Mouse (Mus musculus): ENCODE data around the gene Pola2. TPM values are rescaled to one million over a fixed set of nuclear protein-coding genes. Genes with fewer than 3 reads are reported as not detected.

The Pola2 gene
- 49.3 and 51.1 TPM in 2 replicates for polyA plus RNA-seq (2016; fragmentation: Nextera tagmentation; extraction: Ambion mirVana)

GRCm38 (mm10) chr19:5963883-5964562, at the start of gene Pola2:
Gene Pola2, minus strand, starts transcription at chr19:5964202.
- Histone ChIP-seq H3K36me3 (peaks cover 23% of the 10 kb centered on the region), H3K4me1 (replicated peaks) (peaks cover 32% of the 10 kb centered on the region), H3K4me2 (peak within 1 kb of the TSS; percentile 89), H3K27me3 (replicated peaks) (no peaks in the 10 kb centered on the region), H3K4me3 (peak within 1 kb of the TSS; percentile 82), H3K9ac (peak within 1 kb of the TSS; percentile 93), H3K27ac (ENCODE audit: poor library complexity, severe bottlenecking) (peak within 1 kb of the TSS; percentile 35; the same call in 1 of the 2 replicates), H3K9me3 (replicated peaks) (no peaks in the 10 kb centered on the region)
- ATAC-seq (ENCODE audit: insufficient number of reproducible peaks, low FRiP score) = peak; percentile 88
- under 1% methylated on average over 50 of the region's 50 CpGs for WGBS

GRCm38 (mm10) chr19:6013691-6014090, 49.7 kb upstream of the Pola2 start:
- H3K9ac ChIP-seq = no peak overlapping the region
- H3K36me3 ChIP-seq = peaks cover 3% of the 10 kb centered on the region; the same call in 1 of the 2 replicates
- ATAC-seq (ENCODE audit: insufficient number of reproducible peaks, low FRiP score) = no peak
- H3K4me1 ChIP-seq (replicated peaks) = peaks cover 14% of the 10 kb centered on the region
- no peaks in the 10 kb centered on the region for H3K9me3 ChIP-seq (replicated peaks)
- 89% methylated on average over 10 of the region's 10 CpGs for WGBS
- H3K4me2 ChIP-seq = no peak overlapping the region
- no peak overlapping the region for H3K27ac ChIP-seq (ENCODE audit: poor library complexity, severe bottlenecking)
- H3K27me3 ChIP-seq (replicated peaks) = peaks cover 8% of the 10 kb centered on the region; the same call in 1 of the 2 replicates
- H3K4me3 ChIP-seq = no peak overlapping the region

- peaks cover 5% of the 10 kb centered on the region; the same call in 1 of the 2 replicates for H3K27me3 ChIP-seq (replicated peaks)
- no peak for ATAC-seq (ENCODE audit: insufficient number of reproducible peaks, low FRiP score)
- H3K4me3 ChIP-seq = no peak overlapping the region
- WGBS = 83% methylated on average over 8 of the region's 8 CpGs
- no peak overlapping the region for H3K9ac ChIP-seq
- no peak overlapping the region for H3K4me2 ChIP-seq
- 0 out of 2 replicates have a peak, but pooled peaks cover 3% of the 10 kb centered on the region for H3K4me1 ChIP-seq (replicated peaks)
- H3K9me3 ChIP-seq (replicated peaks) = no peaks in the 10 kb centered on the region
- H3K27ac ChIP-seq (ENCODE audit: poor library complexity, severe bottlenecking) = no peak overlapping the region
- H3K36me3 ChIP-seq = peaks cover 8% of the 10 kb centered on the region; the same call in 1 of the 2 replicates
These were observed 45.1 kb upstream of the Pola2 start for GRCm38 (mm10) chr19:6009137-6009536.

- WGBS = 85% methylated on average over 13 of the region's 13 CpGs
- Histone ChIP-seq H3K9ac (no peak overlapping the region), H3K4me3 (no peak overlapping the region)
These were observed 43.0 kb upstream of the Pola2 start for GRCm38 (mm10) chr19:6007013-6007412.

GRCm38 (mm10) chr19:6005541-6005940, 41.5 kb upstream of the Pola2 start:
- no peak overlapping the region for H3K4me2 ChIP-seq

More at GRCm38 (mm10) chr19:6007013-6007412, 43.0 kb upstream of the Pola2 start:
- Histone ChIP-seq H3K27ac (ENCODE audit: poor library complexity, severe bottlenecking) (no peak overlapping the region), H3K27me3 (replicated peaks) (no peaks in the 10 kb centered on the region), H3K9me3 (replicated peaks) (no peaks in the 10 kb centered on the region), H3K4me2 (no peak overlapping the region), H3K36me3 (peaks cover 8% of the 10 kb centered on the region; the same call in 1 of the 2 replicates), H3K4me1 (replicated peaks) (0 out of 2 replicates have a peak, but pooled peaks cover 3% of the 10 kb centered on the region)
- ATAC-seq (ENCODE audit: insufficient number of reproducible peaks, low FRiP score) = no peak

DNA sequence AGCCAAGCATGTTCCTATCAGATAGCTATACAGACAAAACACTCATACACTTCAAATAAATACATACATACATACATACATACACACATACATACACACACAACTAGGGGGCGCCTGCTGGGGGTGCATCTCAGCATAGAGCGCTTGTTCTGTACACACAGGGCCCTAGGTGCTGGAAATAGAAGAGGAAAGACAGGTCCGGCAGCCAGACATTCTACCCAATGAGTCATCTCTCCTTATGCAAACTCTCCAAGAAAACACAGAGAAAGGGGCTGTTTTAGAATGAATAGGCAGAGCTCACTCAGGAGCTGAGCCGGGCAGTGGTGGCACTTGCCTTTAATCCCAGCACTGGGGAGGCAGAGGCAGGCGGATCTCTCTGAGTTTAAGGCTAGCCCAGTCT, 36.0 kb upstream of the Pola2 start:
- 81% methylated on average over 5 of the region's 5 CpGs for WGBS
- H3K36me3 ChIP-seq = no peaks in the 10 kb centered on the region
- H3K4me3 ChIP-seq = no peak overlapping the region
- no peak overlapping the region for H3K27ac ChIP-seq (ENCODE audit: poor library complexity, severe bottlenecking)
- no peak overlapping the region for H3K4me2 ChIP-seq
- H3K9ac ChIP-seq = no peak overlapping the region
- H3K4me1 ChIP-seq (replicated peaks) = no peaks in the 10 kb centered on the region
- H3K27me3 ChIP-seq (replicated peaks) = no peaks in the 10 kb centered on the region
- ATAC-seq (ENCODE audit: insufficient number of reproducible peaks, low FRiP score) = no peak
- H3K9me3 ChIP-seq (replicated peaks) = no peaks in the 10 kb centered on the region

More at GRCm38 (mm10) chr19:6005541-6005940, 41.5 kb upstream of the Pola2 start:
- WGBS = 68% methylated on average over 11 of the region's 11 CpGs
- Histone ChIP-seq H3K27me3 (replicated peaks) (no peaks in the 10 kb centered on the region), H3K27ac (ENCODE audit: poor library complexity, severe bottlenecking) (no peak overlapping the region), H3K4me3 (no peak overlapping the region), H3K9ac (no peak overlapping the region; the same call in 1 of the 2 replicates), H3K9me3 (replicated peaks) (no peaks in the 10 kb centered on the region), H3K4me1 (replicated peaks) (0 out of 2 replicates have a peak, but pooled peaks cover 3% of the 10 kb centered on the region), H3K36me3 (peaks cover 8% of the 10 kb centered on the region; the same call in 1 of the 2 replicates)
- no peak for ATAC-seq (ENCODE audit: insufficient number of reproducible peaks, low FRiP score)

DNA sequence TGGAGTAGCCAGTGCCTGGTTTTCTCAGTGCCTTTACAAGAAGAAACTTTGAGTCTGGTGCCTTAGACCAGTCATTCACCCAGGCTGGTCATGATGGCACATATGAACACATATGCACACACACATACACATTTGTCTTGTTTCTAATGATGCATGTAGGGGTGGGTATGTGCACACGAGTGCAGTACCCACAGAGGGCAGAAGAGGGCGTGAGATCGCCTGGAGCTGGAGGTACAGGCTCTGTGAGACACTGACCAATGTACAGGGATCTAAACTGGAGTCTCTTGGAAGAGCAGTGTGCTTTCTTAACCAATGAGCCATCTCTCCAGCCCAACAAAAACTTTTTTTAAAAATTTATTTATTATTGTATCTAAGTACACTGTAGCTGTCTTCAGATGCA, 34.2 kb upstream of the Pola2 start:
- Histone ChIP-seq H3K4me2 (no peak overlapping the region), H3K9ac (no peak overlapping the region), H3K4me1 (replicated peaks) (no peaks in the 10 kb centered on the region), H3K27me3 (replicated peaks) (no peaks in the 10 kb centered on the region), H3K27ac (ENCODE audit: poor library complexity, severe bottlenecking) (no peak overlapping the region), H3K36me3 (0 out of 2 replicates have a peak, but pooled peaks cover 5% of the 10 kb centered on the region), H3K9me3 (replicated peaks) (no peaks in the 10 kb centered on the region), H3K4me3 (no peak overlapping the region)
- 64% methylated on average over 3 of the region's 3 CpGs for WGBS
- no peak for ATAC-seq (ENCODE audit: insufficient number of reproducible peaks, low FRiP score)

GRCm38 (mm10) chr19:5994711-5995110, 30.7 kb upstream of the Pola2 start:
- Histone ChIP-seq H3K27me3 (replicated peaks) (no peaks in the 10 kb centered on the region), H3K36me3 (0 out of 2 replicates have a peak, but pooled peaks cover 11% of the 10 kb centered on the region), H3K4me3 (no peak overlapping the region), H3K4me1 (replicated peaks) (0 out of 2 replicates have a peak, but pooled peaks cover 5% of the 10 kb centered on the region), H3K9me3 (replicated peaks) (no peaks in the 10 kb centered on the region), H3K27ac (ENCODE audit: poor library complexity, severe bottlenecking) (no peak overlapping the region), H3K9ac (no peak overlapping the region), H3K4me2 (no peak overlapping the region)
- WGBS = 82% methylated on average over 14 of the region's 14 CpGs
- no peak for ATAC-seq (ENCODE audit: insufficient number of reproducible peaks, low FRiP score)

DNA sequence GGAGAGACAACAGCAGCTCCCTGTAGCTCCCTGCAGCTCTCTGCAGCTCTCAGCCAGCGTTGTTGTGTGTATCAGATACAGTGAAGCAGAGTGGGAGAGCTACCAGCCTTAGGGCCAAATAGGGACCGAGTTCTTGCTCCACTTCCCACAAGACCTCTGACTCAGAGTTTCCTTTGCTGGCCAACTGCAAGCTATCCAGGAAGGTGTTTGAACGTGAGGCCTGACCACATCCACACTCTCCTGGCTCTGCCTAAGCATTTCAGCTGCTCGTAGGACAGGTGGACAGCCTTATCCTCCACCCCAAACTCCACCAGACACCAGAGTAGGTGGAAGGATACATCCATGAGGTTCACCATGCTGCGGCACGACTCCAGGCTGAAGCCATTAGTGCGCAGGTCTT, 28.0 kb upstream of the Pola2 start:
- WGBS = 71% methylated on average over 7 of the region's 7 CpGs
- ATAC-seq (ENCODE audit: insufficient number of reproducible peaks, low FRiP score) = no peak
- Histone ChIP-seq H3K27ac (ENCODE audit: poor library complexity, severe bottlenecking) (no peak overlapping the region), H3K27me3 (replicated peaks) (no peaks in the 10 kb centered on the region), H3K4me3 (no peak overlapping the region), H3K4me2 (no peak overlapping the region), H3K36me3 (0 out of 2 replicates have a peak, but pooled peaks cover 11% of the 10 kb centered on the region), H3K9me3 (replicated peaks) (no peaks in the 10 kb centered on the region), H3K9ac (no peak overlapping the region), H3K4me1 (replicated peaks) (peaks cover 21% of the 10 kb centered on the region)

GRCm38 (mm10) chr19:5991467-5991866, 27.5 kb upstream of the Pola2 start:
- Histone ChIP-seq H3K4me1 (replicated peaks) (peaks cover 21% of the 10 kb centered on the region), H3K27me3 (replicated peaks) (no peaks in the 10 kb centered on the region), H3K4me2 (no peak overlapping the region), H3K36me3 (0 out of 2 replicates have a peak, but pooled peaks cover 11% of the 10 kb centered on the region), H3K27ac (ENCODE audit: poor library complexity, severe bottlenecking) (no peak overlapping the region), H3K9ac (no peak overlapping the region), H3K9me3 (replicated peaks) (no peaks in the 10 kb centered on the region), H3K4me3 (no peak overlapping the region)
- ATAC-seq (ENCODE audit: insufficient number of reproducible peaks, low FRiP score) = no peak
- 77% methylated on average over 7 of the region's 7 CpGs for WGBS

DNA sequence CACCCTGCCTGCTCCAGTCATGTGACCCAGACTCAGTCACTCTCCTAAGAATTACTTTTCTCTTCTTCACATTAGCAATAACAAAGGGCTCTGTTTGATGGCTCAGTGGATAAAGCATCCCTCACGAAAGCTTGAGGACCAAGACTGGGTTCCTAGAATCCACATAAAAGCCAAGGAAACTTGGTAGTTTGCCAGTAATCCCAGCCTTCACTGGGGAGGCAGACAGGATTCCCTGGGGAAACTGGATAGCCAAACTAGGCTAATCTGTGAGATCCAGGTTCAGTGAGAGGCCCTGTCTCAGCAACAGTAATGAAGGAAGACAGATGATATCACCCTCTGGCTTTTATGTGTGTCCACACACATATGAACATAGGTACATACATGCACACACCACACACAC, 26.9 kb upstream of the Pola2 start:
- H3K27ac ChIP-seq (ENCODE audit: poor library complexity, severe bottlenecking) = no peak overlapping the region
- H3K4me1 ChIP-seq (replicated peaks) = peaks cover 21% of the 10 kb centered on the region
- no peak overlapping the region for H3K4me3 ChIP-seq
- H3K9ac ChIP-seq = no peak overlapping the region
- 0 out of 2 replicates have a peak, but pooled peaks cover 11% of the 10 kb centered on the region for H3K36me3 ChIP-seq
- H3K9me3 ChIP-seq (replicated peaks) = no peaks in the 10 kb centered on the region
- H3K27me3 ChIP-seq (replicated peaks) = no peaks in the 10 kb centered on the region
- H3K4me2 ChIP-seq = no peak overlapping the region
- WGBS = 65% methylated on average over 1 of the region's 1 CpGs
- ATAC-seq (ENCODE audit: insufficient number of reproducible peaks, low FRiP score) = no peak
